Mouse (Mus musculus): Measurements from ENCODE around the gene Aldh2.

GRCm38 (mm10) chr5:121581945-121582344 lies 11.7 kb downstream of the Aldh2 start:
- TF ChIP-seq CTCF (IDR thresholded peaks at IDR 0.05; ENCODE audit: low read depth, low read length) (no peak), POLR2A (IDR thresholded peaks at IDR 0.05; ENCODE audit: insufficient read depth, low read length) (no peak)
